Mouse (Mus musculus): ENCODE measurements around the gene Cldn5.

Gene Cldn5

GRCm38 (mm10) chr16:18785025-18785424, 8.4 kb downstream of the Cldn5 start:
- DNase-seq (ENCODE audit: extremely low spot score, low read depth, low spot score): no peak

GRCm38 (mm10) chr16:18785485-18785884, 8.8 kb downstream of the Cldn5 start:
- no peak for DNase-seq (ENCODE audit: extremely low spot score, low read depth, low spot score)

- no peak for DNase-seq (ENCODE audit: extremely low spot score, low read depth, low spot score)
Measured at GRCm38 (mm10) chr16:18786652-18787051, 10.0 kb downstream of the Cldn5 start.

GRCm38 (mm10) chr16:18788627-18789406, 12.2 kb downstream of the Cldn5 start:
- no peak for DNase-seq (ENCODE audit: extremely low spot score, low read depth, low spot score)

- DNase-seq (ENCODE audit: extremely low spot score, low read depth, low spot score): no peak
Measured at GRCm38 (mm10) chr16:18795223-18795899, 18.7 kb downstream of the Cldn5 start.

- DNase-seq (ENCODE audit: extremely low spot score, low read depth, low spot score): no peak
Measured at GRCm38 (mm10) chr16:18796645-18797044, 20.0 kb downstream of the Cldn5 start.

GRCm38 (mm10) chr16:18798151-18798550, 21.5 kb downstream of the Cldn5 start:
- DNase-seq (ENCODE audit: extremely low spot score, low read depth, low spot score): no peak

- DNase-seq (ENCODE audit: extremely low spot score, low read depth, low spot score): no peak
Measured at GRCm38 (mm10) chr16:18798841-18799240, 22.2 kb downstream of the Cldn5 start.

- no peak for DNase-seq (ENCODE audit: extremely low spot score, low read depth, low spot score)
Measured at GRCm38 (mm10) chr16:18805746-18806145, 29.1 kb downstream of the Cldn5 start.

GRCm38 (mm10) chr16:18809001-18809400, 32.4 kb downstream of the Cldn5 start:
- DNase-seq (ENCODE audit: extremely low spot score, low read depth, low spot score): no peak

GRCm38 (mm10) chr16:18811032-18811431, 34.4 kb downstream of the Cldn5 start:
- DNase-seq (ENCODE audit: extremely low spot score, low read depth, low spot score): no peak

- DNase-seq (ENCODE audit: extremely low spot score, low read depth, low spot score): peak; percentile 99
Measured at GRCm38 (mm10) chr16:18811468-18812384, 35.1 kb downstream of the Cldn5 start, which contains the start of the genes Ufd1 and Cdc45. Ufd1 (plus strand) TSS chr16:18811779. Cdc45 (minus strand) TSS chr16:18811987.

GRCm38 (mm10) chr16:18812385-18812910, 35.8 kb downstream of the Cldn5 start:
- DNase-seq (ENCODE audit: extremely low spot score, low read depth, low spot score): no peak

- no peak for DNase-seq (ENCODE audit: extremely low spot score, low read depth, low spot score)
Measured at GRCm38 (mm10) chr16:18822356-18822755, 45.7 kb downstream of the Cldn5 start.

GRCm38 (mm10) chr16:18822925-18823324, 46.3 kb downstream of the Cldn5 start:
- no peak for DNase-seq (ENCODE audit: extremely low spot score, low read depth, low spot score)
